13 mouse cellular contexts compared by ENCODE assay signal in genomic region chr12:95723265-95723664, GRCm38 (mm10). TPM values are rescaled to one million over a fixed set of nuclear protein-coding genes. Genes with fewer than 3 reads are reported as not detected.
DNase-seq lines count a peak whose midpoint lies in the region; ATAC-seq and TF ChIP-seq lines count a peak whose summit lies in the region.
"Had no signal": no experiment of that assay in that cellular context is flagged by ENCODE, and none has a peak within 500 bp of the region (broad histone marks: within the 10 kb centered on the region; RNA-seq: fewer than 3 reads in every experiment).

No protein-coding gene starts in this region.

- H3K27ac ChIP-seq in left cerebral cortex, adult 2 months = no peak overlapping the region
- no peak overlapping the region for H3K27ac ChIP-seq in ES-Bruce4 (ENCODE audit: insufficient read depth, low read length)
- H3K27ac ChIP-seq: embryonic facial prominence, embryonic 10.5 days; hindbrain, embryonic 13.5 days; macrophage had no signal

- no peak for TF ChIP-seq POLR2A in ES-Bruce4 (IDR thresholded peaks at IDR 0.05; ENCODE audit: insufficient read depth, low read length)

- H3K4me3 ChIP-seq in left cerebral cortex, adult 2 months = no peak overlapping the region
- H3K4me3 ChIP-seq in ES-Bruce4 (ENCODE audit: low read depth, low read length) = no peak overlapping the region
- no peak overlapping the region for H3K4me3 ChIP-seq in G1E (ENCODE audit: low read depth, low read length)
- H3K4me3 ChIP-seq: embryonic facial prominence, embryonic 10.5 days; hindbrain, embryonic 13.5 days had no signal

- intact Hi-C loops in left cerebral cortex, adult 2 months (cut with DNase I) = no loop called here
- intact Hi-C loops in left cerebral cortex, postnatal 4 days (cut with DNase I) = no loop called here
- intact Hi-C loops in left cerebral cortex, postnatal 36 days (cut with DNase I) = no loop called here

- H3K36me3 ChIP-seq in ES-Bruce4 (ENCODE audit: control insufficient read depth, insufficient read depth, low read length, poor library complexity, severe bottlenecking) (no peaks in the 10 kb centered on the region), G1E (replicated peaks) (no peaks in the 10 kb centered on the region)
- H3K36me3 ChIP-seq: hindbrain, embryonic 13.5 days had no signal

- DNase-seq in left cerebral cortex, adult 2 months (ENCODE audit: extremely low spot score in 1 of 2, low spot score in 2 of 2) = no peak
- DNase-seq in left cerebral cortex, postnatal 4 days = no peak
- no peak for DNase-seq in G1E (ENCODE audit: low spot score)
- no peak for DNase-seq in gastrocnemius, postnatal 25 days
- no peak for DNase-seq in left cerebral cortex, postnatal 36 days (ENCODE audit: low spot score in 2 of 2)
- DNase-seq: cerebellum, adult 9-10 months; kidney, postnatal 10 days had no signal

- TF ChIP-seq EP300 in ES-Bruce4 (IDR thresholded peaks at IDR 0.05; ENCODE audit: insufficient read depth, low read depth, low read length) = no peak

- peak; percentile 54 for TF ChIP-seq CTCF in left cerebral cortex, adult 2 months (IDR thresholded peaks at IDR 0.05)
- peak; percentile 61 for TF ChIP-seq CTCF in ES-Bruce4 (IDR thresholded peaks at IDR 0.05; ENCODE audit: low read depth, low read length)
- 0 out of 2 replicates have a peak, but pooled peaks have one; percentile 15 for TF ChIP-seq CTCF in G1E (IDR thresholded peaks at IDR 0.05; ENCODE audit: low read depth, low read length)

- ATAC-seq in G1E (ENCODE audit: extremely low read depth, insufficient number of reproducible peaks, low FRiP score, poor library complexity, severe bottlenecking) = no peak
- 0 out of 2 replicates have a peak, but pooled peaks have one; percentile 46 for ATAC-seq in megakaryocyte progenitor cell, adult 5-6 weeks (replicated peaks; ENCODE audit: poor library complexity)
- ATAC-seq: forebrain, embryonic 16.5 days had no signal

- H3K27me3 ChIP-seq in ES-Bruce4 (ENCODE audit: control insufficient read depth, insufficient read depth, low read length, poor library complexity, severe bottlenecking) (no peaks in the 10 kb centered on the region), G1E (ENCODE audit: insufficient read depth, low read length) (no peaks in the 10 kb centered on the region)
- H3K27me3 ChIP-seq: hindbrain, embryonic 13.5 days had no signal

- H3K4me1 ChIP-seq in ES-Bruce4 (ENCODE audit: control insufficient read depth, insufficient read depth, low read length) = no peaks in the 10 kb centered on the region
- no peaks in the 10 kb centered on the region for H3K4me1 ChIP-seq in G1E (ENCODE audit: insufficient read depth, low read depth, low read length)
- H3K4me1 ChIP-seq: hindbrain, embryonic 13.5 days had no signal

- H3K9me3 ChIP-seq in ES-Bruce4 (replicated peaks; ENCODE audit: control insufficient read depth, insufficient read depth, low read length, poor library complexity, severe bottlenecking) (no peaks in the 10 kb centered on the region), G1E (replicated peaks) (peaks cover 12% of the 10 kb centered on the region)
- H3K9me3 ChIP-seq: embryonic facial prominence, embryonic 10.5 days; hindbrain, embryonic 13.5 days had no signal

- H3K9ac ChIP-seq in ES-Bruce4 (ENCODE audit: low read depth, poor library complexity, severe bottlenecking) = no peak overlapping the region
- H3K9ac ChIP-seq: hindbrain, embryonic 13.5 days had no signal

RNA-seq across cellular contexts. Expression of gene Flrt2, which starts 31.2 kb away (rescaled TPM):
- 10 to 100 TPM; 59.6 to 78.3 TPM for total RNA-seq in left cerebral cortex, adult 2 months (2021)
- total RNA-seq in left cerebral cortex, postnatal 4 days (2021) = 10 to 100 TPM; 65.3 to 68.4 TPM
- polyA plus RNA-seq in ES-Bruce4 (2011; ENCODE audit: insufficient read depth, insufficient read length, low read depth, missing spikeins) = 1.4 TPM in 2 replicates
- total RNA-seq in G1E (2014; fragmentation: Nextera tagmentation) = not detected in 2 replicates
- 0.05 and 0.06 TPM in 2 replicates for total RNA-seq in G1E (2017)
- polyA plus RNA-seq in G1E (2012) = not detected in 2 replicates
- not detected in 2 replicates for total RNA-seq in megakaryocyte progenitor cell, adult 5-6 weeks (2015)
- total RNA-seq in megakaryocyte progenitor cell, adult 5-6 weeks (2017) = not detected in 2 replicates
- 1 to 10 TPM; 5.1 to 7.3 TPM for total RNA-seq in gastrocnemius, postnatal 25 days (2021)
- total RNA-seq in left cerebral cortex, postnatal 36 days (2021) = 10 to 100 TPM; 72.7 to 72.8 TPM

Comparison
In these comparisons a context has a peak if more than half of its experiments do, and no peak if none do; other contexts are left out.
1. RNA of gene Flrt2, which starts 31.2 kb away (total RNA-seq): 59.6 to 78.3 TPM in left cerebral cortex, adult 2 months, 72.7 to 72.8 TPM in left cerebral cortex, postnatal 36 days and 65.3 to 68.4 TPM in left cerebral cortex, postnatal 4 days; 5.1 to 7.3 TPM in gastrocnemius, postnatal 25 days, 0.05 to 0.06 TPM in G1E and not detected in megakaryocyte progenitor cell, adult 5-6 weeks; every median in the first group is over 4 times any median in the second.
2. Peak in every context shown above with its lines, with median percentiles within 50 percentile points of each other: CTCF ChIP-seq.